Mouse (Mus musculus): ENCODE measurements around the gene Hoxc11.

The Hoxc11 gene

GRCm38 (mm10) chr15:102954192-102955006 lies at the start of gene Hoxc11:
TSS of gene Hoxc11 (plus strand) at chr15:102954427.
- DNase-seq (ENCODE audit: low read depth): no peak

- no peak for DNase-seq (ENCODE audit: low read depth)
Observed at GRCm38 (mm10) chr15:102904946-102905345, 49.3 kb upstream of the Hoxc11 start.

GRCm38 (mm10) chr15:102909536-102909935 lies 44.7 kb upstream of the Hoxc11 start:
- no peak for DNase-seq (ENCODE audit: low read depth)

DNA sequence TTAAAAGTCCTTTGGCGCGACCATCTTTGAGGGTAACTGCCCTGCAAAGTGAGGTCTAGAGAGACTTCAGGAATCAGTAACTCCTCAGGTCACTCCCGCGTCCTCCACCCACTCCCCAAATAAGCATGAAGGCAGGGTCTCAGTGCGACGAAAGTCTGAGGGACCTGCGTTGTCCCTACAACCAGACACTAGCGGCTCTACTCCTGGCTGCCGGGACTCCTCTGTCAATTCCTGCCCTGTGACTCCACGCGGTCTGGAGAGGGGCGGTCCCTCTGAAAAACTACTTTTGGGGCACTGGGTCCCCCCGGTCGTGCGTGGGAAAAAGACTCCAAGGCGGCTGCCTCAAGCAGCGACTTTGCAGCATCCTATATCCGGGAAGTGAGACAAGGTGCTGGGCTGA lies 44.2 kb upstream of the Hoxc11 start:
- no peak for DNase-seq (ENCODE audit: low read depth)

- no peak for DNase-seq (ENCODE audit: low read depth)
Observed at GRCm38 (mm10) chr15:102910496-102911095, 43.6 kb upstream of the Hoxc11 start.

- DNase-seq (ENCODE audit: low read depth): no peak
Observed at GRCm38 (mm10) chr15:102913038-102913585, 41.1 kb upstream of the Hoxc11 start.

DNA sequence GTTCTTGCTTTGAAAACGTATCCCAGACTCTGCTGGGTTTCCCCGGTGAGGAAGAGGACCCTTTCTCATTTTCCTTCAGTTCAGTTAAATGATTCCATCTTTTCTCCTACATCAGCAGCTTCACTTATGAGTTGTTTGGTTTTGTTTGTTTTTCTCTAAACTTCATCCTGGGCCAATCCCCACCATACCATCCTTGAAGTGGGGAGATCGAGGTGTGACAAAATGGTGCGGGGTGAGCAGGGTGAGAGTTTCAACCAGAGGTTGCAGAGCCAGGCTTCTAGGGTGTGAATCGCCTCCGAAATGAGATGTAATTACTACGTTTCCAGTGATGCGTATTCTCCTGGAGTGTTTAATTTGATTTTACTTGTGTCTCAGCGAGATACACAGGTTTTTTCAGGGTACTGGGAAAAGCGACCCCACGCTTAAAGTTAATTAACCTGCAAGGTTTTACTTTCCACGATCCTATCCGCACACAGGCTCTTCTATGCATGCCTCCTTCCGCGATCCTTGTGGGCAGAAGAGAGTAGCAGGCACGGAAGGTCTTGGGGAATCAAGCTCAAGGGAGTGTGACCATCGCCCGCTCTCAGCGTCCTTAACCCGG lies 36.2 kb upstream of the Hoxc11 start:
- no peak for DNase-seq (ENCODE audit: low read depth)

GRCm38 (mm10) chr15:102918611-102919265 lies 35.5 kb upstream of the Hoxc11 start:
- no peak for DNase-seq (ENCODE audit: low read depth)

- DNase-seq (ENCODE audit: low read depth): no peak
Observed at GRCm38 (mm10) chr15:102919336-102920180, 34.7 kb upstream of the Hoxc11 start.

- DNase-seq (ENCODE audit: low read depth): peak; percentile 34
Observed at GRCm38 (mm10) chr15:102920619-102921018, 33.6 kb upstream of the Hoxc11 start.

GRCm38 (mm10) chr15:102921053-102922011 lies 32.9 kb upstream of the Hoxc11 start, which contains the start of gene Hoxc13:
TSS of gene Hoxc13 (plus strand) at chr15:102921103.
- DNase-seq (ENCODE audit: low read depth): no peak

DNA sequence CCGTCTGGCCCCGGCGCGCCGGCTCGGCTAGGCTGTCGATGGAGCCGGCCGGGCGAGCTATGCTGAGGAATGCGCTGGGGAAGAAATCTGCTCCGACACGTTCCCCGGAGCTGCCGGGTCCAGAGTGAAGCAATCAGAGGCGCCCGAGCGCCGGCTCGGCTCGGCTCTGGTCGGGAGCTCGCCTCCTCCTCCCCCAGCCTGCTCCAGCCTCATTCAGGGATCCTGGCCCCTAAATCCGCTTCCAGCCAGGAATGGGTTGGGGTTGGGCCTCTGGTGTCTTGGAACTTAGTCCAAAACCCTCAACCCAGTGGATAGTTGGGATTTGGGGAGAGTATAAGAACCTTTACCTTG lies 32.2 kb upstream of the Hoxc11 start:
- no peak for DNase-seq (ENCODE audit: low read depth)

GRCm38 (mm10) chr15:102922636-102923500 lies 31.4 kb upstream of the Hoxc11 start:
- DNase-seq (ENCODE audit: low read depth): no peak

DNA sequence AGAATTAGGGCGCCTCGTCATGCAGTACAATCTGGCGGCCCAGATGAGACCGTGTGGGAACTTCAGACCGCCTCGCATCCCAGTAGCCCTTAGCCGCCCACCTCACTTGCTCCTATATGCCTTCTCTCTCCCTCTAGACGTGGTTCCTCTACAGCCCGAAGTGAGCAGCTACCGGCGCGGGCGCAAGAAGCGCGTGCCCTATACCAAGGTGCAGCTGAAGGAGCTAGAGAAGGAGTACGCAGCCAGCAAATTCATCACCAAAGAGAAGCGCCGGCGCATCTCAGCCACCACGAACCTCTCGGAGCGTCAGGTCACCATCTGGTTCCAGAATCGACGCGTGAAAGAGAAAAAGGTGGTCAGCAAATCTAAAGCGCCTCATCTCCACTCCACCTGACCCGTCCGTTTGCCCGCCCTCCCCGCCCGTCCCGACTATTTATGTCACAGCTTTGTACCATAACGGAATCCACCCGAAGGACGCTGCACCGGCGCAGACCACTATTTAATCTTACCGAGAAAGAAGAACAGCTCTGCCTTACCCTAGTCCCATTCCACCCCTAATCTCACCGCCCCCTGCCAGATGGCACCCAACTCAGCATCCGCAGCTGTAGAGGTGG lies 27.1 kb upstream of the Hoxc11 start:
- DNase-seq (ENCODE audit: low read depth): no peak

DNA sequence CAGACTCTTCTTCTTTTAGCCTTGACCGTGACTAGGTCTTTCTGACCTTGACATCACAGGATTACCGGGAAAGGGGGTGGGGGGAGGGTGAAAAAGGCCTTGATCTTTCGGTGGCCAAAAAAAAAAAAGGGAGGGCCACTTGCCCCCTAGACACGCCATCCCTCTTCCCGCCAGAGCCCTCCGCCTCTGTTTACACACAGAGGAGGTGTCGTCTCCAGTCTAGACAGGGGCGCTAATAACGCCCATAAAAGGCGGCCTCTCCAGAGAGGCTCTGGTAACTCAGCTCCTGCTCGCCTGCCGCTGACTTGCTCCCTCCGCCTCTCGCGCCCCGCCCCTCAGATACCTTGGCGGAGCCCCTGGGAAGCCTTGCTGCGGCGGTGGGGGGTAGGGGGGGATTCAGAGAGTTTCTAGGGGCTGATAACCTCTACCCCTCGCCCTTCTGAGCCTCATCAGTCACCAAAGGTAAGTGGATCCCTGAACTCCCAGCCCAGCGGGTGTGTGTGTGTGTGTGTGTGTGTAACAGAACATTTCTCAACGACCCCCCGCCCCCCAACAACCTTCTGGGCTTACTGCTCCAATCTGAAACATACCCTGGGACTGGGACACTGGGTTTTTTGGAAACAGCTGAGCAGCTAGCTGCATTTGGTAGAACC lies 22.4 kb upstream of the Hoxc11 start:
- no peak for DNase-seq (ENCODE audit: low read depth)

- no peak for DNase-seq (ENCODE audit: low read depth)
Observed at GRCm38 (mm10) chr15:102934438-102934837, 19.8 kb upstream of the Hoxc11 start.

DNA sequence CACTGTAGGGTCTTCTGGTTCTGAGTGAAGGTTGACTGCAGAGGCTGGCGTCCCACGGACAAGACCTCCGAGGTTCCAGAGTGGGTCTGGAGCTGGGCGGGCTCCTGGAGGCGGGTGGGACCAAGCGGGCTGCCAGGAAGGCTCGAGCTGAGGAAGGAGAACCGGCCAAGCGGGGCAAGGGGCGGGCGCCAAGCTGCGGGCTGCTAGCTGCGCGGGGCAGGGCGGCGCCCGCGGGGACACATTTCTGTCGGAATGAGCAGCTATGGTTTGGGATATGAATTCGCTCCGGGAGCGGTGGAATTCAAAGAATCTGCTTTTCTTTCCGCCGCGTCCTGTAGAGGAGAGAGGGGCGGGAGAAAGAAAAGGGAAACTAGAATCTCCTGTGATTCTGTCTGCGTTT lies 19.3 kb upstream of the Hoxc11 start:
- no peak for DNase-seq (ENCODE audit: low read depth)

DNA sequence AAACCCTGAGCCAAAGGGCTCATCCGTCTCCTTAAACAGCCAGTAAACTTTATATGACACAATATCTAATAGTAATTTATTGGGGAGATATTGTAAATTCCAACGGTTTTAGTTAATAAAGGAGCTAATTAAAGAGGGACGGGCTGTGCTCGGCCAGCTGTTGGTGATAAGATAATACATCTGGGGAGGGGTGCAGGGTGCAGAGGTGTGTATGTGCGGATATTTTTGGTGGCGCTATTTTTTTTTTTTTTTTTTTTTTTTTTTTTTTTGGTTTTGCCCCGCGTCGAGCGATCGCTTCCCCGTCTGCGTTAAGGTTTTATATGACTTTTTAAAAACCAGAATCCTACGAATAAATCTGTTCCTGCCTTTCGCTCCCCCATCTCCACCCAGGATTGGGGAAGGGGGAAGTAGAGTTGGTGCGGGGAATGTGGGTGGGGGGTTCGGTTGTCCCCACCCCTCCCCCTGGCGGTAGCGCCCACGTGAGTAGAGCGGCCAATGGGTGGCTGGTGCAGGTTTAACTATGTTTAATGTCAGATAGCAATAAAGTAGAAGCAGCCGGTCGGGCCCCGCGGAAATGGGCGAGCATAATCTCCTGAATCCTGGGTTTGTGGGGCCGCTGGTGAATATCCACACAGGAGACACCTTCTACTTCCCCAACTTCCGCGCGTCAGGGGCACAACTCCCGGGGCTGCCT lies 17.8 kb upstream of the Hoxc11 start, which contains the start of gene Hoxc12:
TSS of gene Hoxc12 (plus strand) at position 479 of the 694 bp plus-strand sequence.
- DNase-seq (ENCODE audit: low read depth): no peak

Data from induced T-regulatory cell, adult 2 months (primary cell).